Mouse (Mus musculus): ENCODE data around the gene Scarb2. TPM values are rescaled to one million over a fixed set of nuclear protein-coding genes. Genes with fewer than 3 reads are reported as not detected.

Gene Scarb2
- total RNA-seq, 1 experiment, result 39.0 TPM

- Histone ChIP-seq H3K4me3 (ENCODE audit: insufficient read depth in 1 of 2, low read depth in 1 of 2, low read length in 2 of 2, poor library complexity in 1 of 2, severe bottlenecking in 1 of 2) (peak overlapping the region; percentile 31 to 43; a peak in 3 of 4 replicates), H3K27ac (ENCODE audit: insufficient read depth, low read depth, low read length, poor library complexity, severe bottlenecking) (no peak overlapping the region)
Measured at GRCm38 (mm10) chr5:92392542-92392941, 114.1 kb downstream of the Scarb2 start.

More at GRCm38 (mm10) chr5:92392542-92392941, 114.1 kb downstream of the Scarb2 start:
- peaks cover 0 to 4% of the 10 kb centered on the region in 2 experiments; a peak in 1 of 4 replicates for H3K4me1 ChIP-seq (ENCODE audit: control insufficient read depth in 2 of 2, insufficient read depth in 2 of 2, low read length in 2 of 2, poor library complexity in 1 of 2)
- H3K9me3 ChIP-seq (ENCODE audit: control insufficient read depth, insufficient read depth, low read depth, low read length), result no peaks in the 10 kb centered on the region
- no peaks in the 10 kb centered on the region for H3K36me3 ChIP-seq (ENCODE audit: control insufficient read depth, insufficient read depth, low read length, poor library complexity, severe bottlenecking)
- H3K9ac ChIP-seq (ENCODE audit: insufficient read depth, low read depth, low read length, poor library complexity, severe bottlenecking), result no peak overlapping the region
- TF ChIP-seq ZC3H11A (IDR thresholded peaks at IDR 0.05; ENCODE audit: borderline replicate concordance, low read depth, low read length) (no peak), CHD2 (IDR thresholded peaks at IDR 0.05; ENCODE audit: low read depth, low read length) (no peak), MAFK (IDR thresholded peaks at IDR 0.05; ENCODE audit: insufficient read depth, low read depth, low read length) (no peak), ZNF384 (IDR thresholded peaks at IDR 0.05; ENCODE audit: low read depth, low read length) (no peak), HCFC1 (IDR thresholded peaks at IDR 0.05; ENCODE audit: borderline replicate concordance, insufficient read depth, low read length) (no peak)
- in situ Hi-C loops (cut with MboI; ENCODE audit: low sequenced_read_pairs in 2 of 2, unreplicated experiment in 2 of 2), result no loop called here
- DNase-seq (ENCODE audit: low read depth, low spot score), result no peak

Other genes with a start within 250 kb of the Scarb2 start
- gene Naaa, start 228.7 kb downstream of the Scarb2 start, total RNA-seq (2012; rRNA removed), result 9.8 and 13.4 TPM in 2 replicates
- gene Sdad1, start 196.4 kb downstream of the Scarb2 start, total RNA-seq (2012; rRNA removed), result 63.9 and 74.0 TPM in 2 replicates
- not detected in 2 replicates for gene Cxcl9, start 178.8 kb downstream of the Scarb2 start, total RNA-seq (2012; rRNA removed)
- gene Art3, start 175.0 kb downstream of the Scarb2 start, total RNA-seq (2012; rRNA removed), result 0.71 and 0.74 TPM in 2 replicates
- 3.3 and 4.0 TPM in 2 replicates for gene Cxcl10, start 157.9 kb downstream of the Scarb2 start, total RNA-seq (2012; rRNA removed)
- 62.2 and 63.2 TPM in 2 replicates for gene Nup54, start 71.6 kb downstream of the Scarb2 start, total RNA-seq (2012; rRNA removed)
- gene Fam47e, start 48.2 kb upstream of the Scarb2 start, total RNA-seq (2012; rRNA removed), result not detected in 2 replicates
- gene Stbd1, start 96.2 kb upstream of the Scarb2 start, total RNA-seq (2012; rRNA removed), result 3.0 and 4.1 TPM in 2 replicates
- 0.94 and 0.95 TPM in 2 replicates for gene Ccdc158, start 168.4 kb upstream of the Scarb2 start, total RNA-seq (2012; rRNA removed)
- 33.5 and 34.1 TPM in 2 replicates for gene Shroom3, start 176.6 kb upstream of the Scarb2 start, total RNA-seq (2012; rRNA removed)

Data from ES-E14 (cell line).